Mouse (Mus musculus): ENCODE results near the gene Smim4.

DNA sequence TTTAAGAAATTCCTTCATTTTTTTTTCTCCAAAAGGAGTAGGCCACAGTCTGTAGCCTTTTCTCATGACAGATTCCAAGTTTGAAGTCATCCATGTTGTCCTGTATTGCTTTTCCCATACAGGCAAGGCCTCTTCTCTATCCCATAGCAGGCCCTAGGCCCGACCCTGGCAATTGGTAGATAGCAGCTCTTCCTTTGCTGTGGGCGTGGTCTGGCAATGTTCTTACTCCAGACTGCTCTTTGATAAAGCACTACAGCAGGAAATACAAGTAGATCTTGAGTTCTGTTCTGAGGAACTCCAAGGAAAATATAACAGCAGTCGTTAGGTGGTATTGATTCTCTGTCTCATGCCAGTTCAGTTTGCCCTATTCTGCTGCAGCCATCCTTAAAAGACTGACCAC lies 18.1 kb downstream of the Smim4 start:
- TF ChIP-seq POLR2A (IDR thresholded peaks at IDR 0.05; ENCODE audit: insufficient read depth, low read length) = no peak
- no peak for TF ChIP-seq CTCF (IDR thresholded peaks at IDR 0.05; ENCODE audit: low read depth, low read length)
